Mouse (Mus musculus) retina, adult 2 months (tissue): ENCODE measurements around the gene Ptgis.

ENCODE experiments used
- DNase-seq: peaks from one replicate; pipeline ENCODE4 v3.0.0-alpha.2; 2012; ENCODE audit warnings: low read depth, low spot score

Ptgis gene

GRCm38 (mm10) chr2:167263040-167263810, 22.8 kb upstream of the Ptgis start:
- no peak for DNase-seq

- DNase-seq: no peak
Measured at GRCm38 (mm10) chr2:167262433-167262832, 22.0 kb upstream of the Ptgis start.

- no peak for DNase-seq
Measured at GRCm38 (mm10) chr2:167261106-167261505, 20.7 kb upstream of the Ptgis start.

- DNase-seq: no peak
Measured at GRCm38 (mm10) chr2:167257790-167258189, 17.4 kb upstream of the Ptgis start.

GRCm38 (mm10) chr2:167254808-167255207, 14.4 kb upstream of the Ptgis start:
- no peak for DNase-seq

GRCm38 (mm10) chr2:167254185-167254584, 13.8 kb upstream of the Ptgis start:
- DNase-seq: no peak

GRCm38 (mm10) chr2:167253476-167253875, 13.1 kb upstream of the Ptgis start:
- no peak for DNase-seq

- DNase-seq: no peak
Measured at GRCm38 (mm10) chr2:167252057-167252687, 11.8 kb upstream of the Ptgis start.

GRCm38 (mm10) chr2:167250736-167251337, 10.4 kb upstream of the Ptgis start:
- DNase-seq: no peak

- DNase-seq: no peak
Measured at GRCm38 (mm10) chr2:167250003-167250735, 9.8 kb upstream of the Ptgis start.

- no peak for DNase-seq
Measured at GRCm38 (mm10) chr2:167249591-167249990, 9.2 kb upstream of the Ptgis start.

GRCm38 (mm10) chr2:167247823-167248222, 7.4 kb upstream of the Ptgis start:
- DNase-seq: no peak

- DNase-seq: no peak
Measured at GRCm38 (mm10) chr2:167246704-167247103, 6.3 kb upstream of the Ptgis start.

- no peak for DNase-seq
Measured at GRCm38 (mm10) chr2:167244892-167245291, 4.5 kb upstream of the Ptgis start.

GRCm38 (mm10) chr2:167243831-167244563, 3.6 kb upstream of the Ptgis start:
- DNase-seq: no peak

- DNase-seq: no peak
Measured at GRCm38 (mm10) chr2:167239262-167239661, 1.1 kb downstream of the Ptgis start.

- DNase-seq: no peak
Measured at GRCm38 (mm10) chr2:167237224-167237623, 3.2 kb downstream of the Ptgis start.

- DNase-seq: no peak
Measured at GRCm38 (mm10) chr2:167236174-167236573, 4.2 kb downstream of the Ptgis start.

GRCm38 (mm10) chr2:167235338-167236018, 4.9 kb downstream of the Ptgis start:
- DNase-seq: no peak

- DNase-seq: no peak
Measured at GRCm38 (mm10) chr2:167233771-167234170, 6.6 kb downstream of the Ptgis start.

GRCm38 (mm10) chr2:167233009-167233335, 7.4 kb downstream of the Ptgis start:
- DNase-seq: no peak
